Mouse (Mus musculus) cortical plate, adult 2 months (tissue): Measurements from ENCODE around the gene Yif1a.

Experiments
- CTCF ChIP-seq: fragments of 200-500 bp; IDR thresholded peaks from 2 replicates; pipeline ENCODE4 v1.5.1; 2011; ENCODE audit warnings: mild to moderate bottlenecking, control low read depth, low read length; ENCODE audit not compliant: insufficient read depth; ENCODE audit errors: extremely low read depth
- POLR2A ChIP-seq: fragments of 200-500 bp; IDR thresholded peaks from 2 replicates; pipeline ENCODE4 v1.6.1; 2011; ENCODE audit warnings: mild to moderate bottlenecking, low read length, control low read depth; ENCODE audit not compliant: insufficient read depth; ENCODE audit errors: extremely low read depth

DNA sequence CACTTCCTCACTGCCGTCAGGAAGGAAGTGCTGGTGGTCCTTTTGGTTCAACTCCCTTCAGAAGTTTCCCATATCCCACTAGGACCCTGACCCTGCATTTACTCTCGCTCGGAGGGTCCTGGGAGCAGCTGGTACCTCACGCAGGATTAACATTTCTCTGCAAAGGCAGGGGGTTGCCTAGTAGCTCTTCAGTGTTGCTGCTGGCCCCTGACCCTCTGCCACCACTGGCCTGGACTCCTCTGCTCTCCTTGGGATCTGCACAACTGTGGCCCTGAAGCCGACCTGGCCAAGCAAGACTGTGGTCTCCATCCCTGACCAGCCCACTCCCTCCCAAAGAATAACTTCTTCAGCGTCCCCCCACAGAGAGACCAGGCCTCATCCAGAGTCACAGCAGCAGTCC lies 39.0 kb upstream of the Yif1a start:
- TF ChIP-seq CTCF (no peak), POLR2A (no peak)
